Mouse (Mus musculus) CD4-positive helper T cell, adult 2 months (primary cell): ENCODE results near the gene Nagk.
"Not testable (repeated sequence)": the region's sequence is repeated elsewhere in the genome, so short reads cannot be mapped to it uniquely, and the experiment has no call there.

Experiments used
- DNase-seq: peaks from one replicate; pipeline ENCODE4 v3.0.0-alpha.2; 2012; ENCODE audit warnings: low read depth, missing footprints, low spot score

The Nagk gene

GRCm38 (mm10) chr6:83815801-83816200 is 21.0 kb downstream of the Nagk start:
- DNase-seq, result no peak

DNA sequence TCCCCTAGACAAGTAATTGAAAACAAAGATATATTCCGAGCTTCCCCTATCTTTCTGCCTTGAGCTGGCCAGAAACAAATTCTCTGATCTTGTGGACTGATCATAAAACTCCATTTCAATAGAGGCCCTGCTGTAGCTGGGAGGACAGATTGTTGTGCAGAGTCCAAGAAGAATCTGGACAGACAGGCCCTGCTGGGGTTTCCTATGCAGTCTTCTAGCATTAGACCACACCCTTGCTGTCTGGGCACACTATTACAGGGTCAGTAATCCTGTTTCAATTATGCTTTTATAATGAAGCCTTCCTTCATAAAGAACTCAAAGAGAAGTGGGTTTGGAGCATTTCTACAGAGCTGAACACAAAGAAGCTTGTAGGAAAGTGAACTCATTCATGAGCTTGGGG is 24.2 kb downstream of the Nagk start:
- DNase-seq, result no peak

DNA sequence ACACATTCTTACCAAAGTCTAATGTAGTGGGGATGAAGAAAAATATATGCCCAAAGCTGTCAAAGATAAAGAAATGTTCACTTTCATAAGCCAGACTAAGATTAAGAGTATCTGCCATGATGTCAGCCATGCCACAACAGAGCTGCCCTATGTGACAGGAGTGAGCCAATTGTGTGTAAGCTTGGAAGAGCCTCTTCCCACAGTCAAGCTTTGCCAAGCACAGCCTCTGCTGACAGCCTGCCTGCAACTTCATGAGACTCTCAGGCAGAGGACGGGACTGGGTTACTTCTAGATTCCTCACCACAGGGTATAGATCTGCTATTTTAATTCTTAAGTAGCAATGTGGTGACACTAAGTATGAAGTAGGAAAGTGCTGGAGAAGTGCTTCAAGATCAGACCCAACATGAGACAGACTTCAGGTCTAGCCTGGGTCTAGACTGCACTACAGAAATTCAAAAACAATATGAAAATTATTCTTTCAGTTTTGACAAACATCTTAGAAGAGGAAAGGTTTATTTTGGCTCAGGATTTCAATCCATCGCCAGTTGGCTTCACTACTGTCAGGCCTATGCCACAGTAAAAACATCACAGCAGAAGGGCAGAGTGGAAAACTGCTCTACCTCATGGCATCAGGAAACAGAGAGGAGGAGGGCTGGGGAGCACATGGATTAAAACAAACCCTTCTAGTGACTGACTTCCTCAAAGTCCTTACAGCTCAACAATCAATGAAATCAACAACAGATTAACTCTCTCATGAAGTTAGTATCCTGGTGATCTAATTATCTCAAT is 26.1 kb downstream of the Nagk start:
- no peak for DNase-seq

GRCm38 (mm10) chr6:83821856-83822255 is 27.1 kb downstream of the Nagk start:
- DNase-seq, result no peak

DNA sequence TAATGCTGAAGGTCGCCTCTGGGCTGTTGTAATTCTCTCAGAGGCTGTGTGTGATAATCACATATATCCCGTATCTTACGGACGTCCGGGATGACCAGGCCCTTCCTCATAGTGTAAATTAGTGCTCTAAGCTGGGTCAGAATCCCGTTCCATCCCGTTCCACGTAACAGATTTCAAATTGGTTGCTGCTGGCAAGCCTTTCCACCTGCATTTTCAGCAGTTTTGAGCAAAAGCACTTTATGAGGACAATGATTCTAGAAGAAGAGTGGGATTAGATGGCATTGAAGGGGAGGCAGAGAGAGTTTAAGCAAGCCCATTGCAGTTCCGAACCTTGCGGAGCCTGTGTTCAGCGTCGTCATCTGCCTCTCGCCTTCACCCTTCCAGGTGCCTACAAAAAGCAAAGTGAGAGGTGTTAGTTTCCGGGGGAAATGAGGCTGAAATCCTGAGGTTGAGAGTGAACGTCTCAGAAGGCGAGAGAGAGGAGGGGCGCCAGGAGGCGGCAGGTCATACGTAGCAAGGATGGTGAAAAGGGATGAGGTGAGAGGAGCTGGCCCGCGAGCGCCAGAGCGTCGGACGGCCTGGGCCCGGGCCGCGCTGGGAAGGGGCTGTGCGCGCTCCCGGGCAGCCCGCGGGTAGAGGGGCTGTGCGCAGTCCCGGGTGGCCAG is 36.3 kb downstream of the Nagk start:
- peak; percentile 90 for DNase-seq

- peak; percentile 99 for DNase-seq
Measured at GRCm38 (mm10) chr6:83831606-83832123, 36.9 kb downstream of the Nagk start, which contains the start of gene Paip2b. Paip2b (minus strand) TSS chr6:83831741.

- DNase-seq, result not testable (repeated sequence)
Measured at GRCm38 (mm10) chr6:83832393-83832792, 37.6 kb downstream of the Nagk start.

- no peak for DNase-seq
Measured at GRCm38 (mm10) chr6:83836826-83837225, 42.0 kb downstream of the Nagk start.

- no peak for DNase-seq
Measured at GRCm38 (mm10) chr6:83838046-83838445, 43.3 kb downstream of the Nagk start.

DNA sequence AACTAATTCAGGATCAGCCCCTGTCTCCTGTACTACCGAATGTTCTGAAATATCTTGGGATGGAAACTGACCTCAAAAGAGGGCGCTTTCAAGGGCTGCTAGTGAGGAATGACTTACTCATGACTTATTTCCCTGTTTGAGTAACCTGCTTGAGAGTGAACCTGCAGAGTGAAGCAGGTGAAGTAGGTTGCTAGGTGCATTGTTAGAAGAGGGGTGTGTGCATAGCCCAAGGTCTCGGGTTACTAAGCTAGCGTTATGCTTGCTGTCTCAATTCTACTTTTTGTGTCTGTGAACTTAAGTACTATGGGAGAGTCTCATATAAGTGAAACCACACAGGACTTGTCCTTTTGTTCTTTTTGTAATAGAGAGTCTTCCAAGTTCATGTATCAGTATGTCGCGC is 45.3 kb downstream of the Nagk start:
- DNase-seq, result no peak

DNA sequence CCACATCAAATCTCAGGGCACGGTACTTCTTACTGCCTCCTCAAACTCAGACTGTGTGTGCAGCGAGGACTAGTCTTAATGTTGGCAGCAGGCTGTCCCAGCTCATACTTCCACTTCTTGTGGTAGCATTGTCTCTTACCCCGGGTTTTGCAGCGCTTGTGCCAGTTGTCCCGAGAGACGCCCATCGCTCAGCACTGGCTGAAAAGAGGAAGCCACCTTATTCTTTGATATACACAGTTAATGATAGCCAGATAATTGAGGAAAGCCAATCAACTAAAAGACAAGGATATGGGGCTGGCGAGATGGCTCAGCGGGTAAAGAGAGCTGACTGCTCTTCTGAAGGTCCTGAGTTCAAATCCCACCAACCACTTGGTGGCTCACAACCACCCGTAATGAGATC is 50.1 kb downstream of the Nagk start:
- DNase-seq, result no peak

DNA sequence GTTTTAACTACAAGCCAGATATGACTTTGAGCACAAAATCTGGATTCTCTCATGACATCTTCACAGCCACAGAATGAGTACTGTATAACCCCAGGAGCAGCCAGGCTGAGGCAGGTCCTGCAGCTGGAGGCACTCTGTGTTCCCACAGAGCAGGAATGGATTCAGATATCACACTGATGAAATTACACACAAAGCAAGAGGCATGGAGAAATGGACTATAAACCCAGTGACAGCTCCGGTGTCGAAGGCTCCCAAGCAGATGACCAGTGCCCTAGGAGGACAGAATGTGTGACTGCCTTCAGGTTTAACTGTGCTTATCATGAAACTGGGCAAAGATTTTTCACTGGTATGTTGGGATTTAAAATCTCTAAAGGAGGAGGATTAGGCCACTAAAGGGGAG is 51.4 kb downstream of the Nagk start:
- DNase-seq, result no peak

- no peak for DNase-seq
Measured at GRCm38 (mm10) chr6:83849446-83849845, 54.7 kb downstream of the Nagk start.
